Mouse (Mus musculus) right cerebral cortex, postnatal 4 days (tissue): ENCODE results near the gene Zc3h4.
"Not testable (repeated sequence)": the region's sequence is repeated elsewhere in the genome, so short reads cannot be mapped to it uniquely, and the experiment has no call there.

Experiments
- DNase-seq: peaks from one replicate; pipeline ENCODE4 v3.0.0-alpha.2; 2022

Gene Zc3h4

DNA sequence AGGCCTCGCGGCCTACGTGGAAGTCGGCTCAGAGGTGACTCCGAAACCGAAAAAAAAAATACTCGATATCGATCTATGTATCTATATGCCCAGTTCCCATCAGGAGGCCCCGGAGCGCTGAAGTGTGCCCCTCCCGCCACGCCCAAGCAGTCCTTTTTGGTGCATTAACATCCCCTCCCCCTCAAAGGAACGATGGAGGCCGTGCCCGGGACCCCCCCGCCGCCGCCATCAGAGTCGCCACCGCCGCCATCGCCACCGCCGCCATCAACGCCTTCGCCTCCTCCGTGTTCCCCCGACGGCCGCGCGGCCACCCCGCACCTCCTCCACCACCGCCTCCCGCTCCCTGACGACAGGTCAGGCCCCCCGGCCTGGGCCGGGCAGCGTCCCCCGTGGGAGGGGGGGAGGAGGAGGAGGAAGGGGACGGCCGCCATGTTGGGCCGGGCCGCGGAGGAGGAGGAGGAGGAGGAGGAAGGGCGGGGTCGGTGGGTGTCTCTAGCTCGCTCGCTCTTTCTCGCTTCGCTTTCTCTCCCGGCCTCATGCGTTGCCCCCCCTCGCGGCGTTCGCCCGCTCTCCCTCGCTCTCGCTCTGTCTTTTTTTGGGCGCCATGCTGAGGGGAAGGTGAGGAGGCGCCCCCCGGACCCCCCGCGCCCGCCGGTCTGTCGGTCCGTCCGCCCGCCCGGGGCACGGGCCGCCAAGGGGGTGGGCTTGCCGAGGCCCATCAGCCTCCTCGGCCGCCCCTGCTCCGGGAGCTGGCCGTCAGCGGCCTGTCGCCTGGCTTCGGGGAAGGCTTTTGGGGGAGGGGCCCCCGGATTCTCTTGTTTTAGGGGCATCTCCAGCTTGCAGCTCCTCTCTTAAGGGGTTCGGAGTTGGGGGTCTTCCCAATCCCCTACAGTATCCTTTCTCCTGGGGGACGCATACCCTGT lies at the start of gene Zc3h4:
Gene Zc3h4 (plus strand): TSS at position 222 of the 923 bp plus-strand sequence.
- peak; percentile 85 for DNase-seq

- no peak for DNase-seq
These were observed 44.7 kb upstream of the Zc3h4 start for GRCm38 (mm10) chr7:16355854-16356594.

- DNase-seq: no peak
These were observed 43.1 kb upstream of the Zc3h4 start for GRCm38 (mm10) chr7:16357602-16358001.

DNA sequence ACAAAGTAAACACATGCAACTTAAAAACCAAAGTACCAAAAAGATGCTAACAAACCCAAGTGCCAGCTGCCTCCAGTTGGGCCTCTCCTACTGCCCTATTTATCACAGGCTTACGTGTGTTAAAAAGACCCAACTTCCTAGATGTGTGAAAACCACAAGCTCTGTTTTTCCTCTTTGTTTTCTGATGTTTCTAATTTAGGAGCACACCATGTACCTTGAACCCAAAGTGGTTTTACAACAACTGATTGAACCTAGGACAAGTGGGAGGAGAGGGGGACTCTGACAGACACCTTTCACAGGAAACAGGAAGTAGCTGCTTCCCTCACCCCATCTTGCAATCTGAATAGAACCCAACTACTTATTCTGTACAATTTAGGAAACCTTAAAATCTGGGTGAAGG lies 36.4 kb upstream of the Zc3h4 start:
- DNase-seq: no peak

GRCm38 (mm10) chr7:16364901-16365500 lies 35.7 kb upstream of the Zc3h4 start:
- DNase-seq: no peak

DNA sequence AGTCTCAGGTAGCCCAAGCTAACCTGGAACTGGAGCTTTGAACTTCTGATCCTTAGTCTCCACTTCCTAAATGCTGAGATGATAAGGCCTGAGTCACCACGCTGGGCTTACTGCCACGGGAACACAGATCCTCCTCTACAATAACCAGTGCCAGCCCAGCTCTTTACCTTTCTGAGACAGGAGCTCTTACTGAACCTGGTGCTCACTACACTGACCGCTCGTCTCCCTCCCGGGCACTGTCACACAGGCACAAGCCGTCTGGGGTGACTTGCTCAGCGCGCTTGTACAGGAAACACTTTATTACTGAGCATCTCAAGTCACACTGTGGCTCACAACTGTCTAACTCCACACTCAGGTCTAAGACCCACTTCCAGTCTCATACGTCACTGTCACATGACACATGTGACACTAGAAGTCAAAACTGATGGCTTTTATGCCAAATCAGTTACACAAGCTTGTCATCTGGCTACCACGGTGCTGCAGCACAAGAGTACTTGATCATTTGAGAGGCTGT lies 34.5 kb upstream of the Zc3h4 start:
- DNase-seq: no peak

GRCm38 (mm10) chr7:16366669-16367068 lies 34.0 kb upstream of the Zc3h4 start:
- no peak for DNase-seq

DNA sequence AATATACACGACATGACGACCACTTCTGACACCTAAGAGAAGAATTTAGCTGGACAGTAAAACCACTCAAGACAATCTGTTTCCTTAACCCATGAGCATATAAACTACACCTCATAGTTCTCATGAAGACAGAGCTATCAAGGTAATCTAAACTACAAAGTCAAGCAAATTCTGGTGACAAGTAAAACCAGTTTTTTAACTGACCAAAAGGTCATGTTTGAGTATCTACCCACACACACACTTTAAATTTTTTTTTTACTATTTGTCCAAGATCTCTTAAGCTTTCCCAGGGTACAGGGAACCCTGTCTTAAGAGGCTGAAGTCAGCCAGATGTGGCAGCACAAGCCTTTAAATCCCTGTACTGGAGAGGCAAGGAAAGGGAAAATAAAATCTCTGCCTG lies 31.9 kb upstream of the Zc3h4 start:
- DNase-seq: no peak

DNA sequence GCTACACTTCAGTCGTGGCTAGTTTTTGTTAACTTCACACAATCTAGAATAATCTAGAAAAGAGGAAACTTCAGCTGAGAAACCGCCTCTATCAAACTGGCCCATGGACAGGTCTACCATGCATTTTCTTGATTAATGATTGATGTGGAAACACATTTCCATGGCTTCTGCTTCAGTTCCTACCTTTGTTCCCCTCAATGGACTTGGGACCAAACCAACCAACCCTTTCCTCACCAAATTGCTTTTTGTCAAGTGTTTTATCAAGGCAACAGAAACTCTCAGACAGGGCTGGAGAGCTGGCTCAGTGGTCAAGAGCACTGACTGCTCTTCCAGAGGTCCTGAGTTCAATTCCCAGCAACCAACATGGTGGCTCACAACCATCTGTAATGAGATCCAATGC lies 30.1 kb upstream of the Zc3h4 start:
- no peak for DNase-seq

- DNase-seq: no peak
These were observed 27.0 kb upstream of the Zc3h4 start for GRCm38 (mm10) chr7:16373719-16374118.

- DNase-seq: no peak
These were observed 25.7 kb upstream of the Zc3h4 start for GRCm38 (mm10) chr7:16374989-16375388.

GRCm38 (mm10) chr7:16376505-16376904 lies 24.2 kb upstream of the Zc3h4 start:
- DNase-seq: peak; percentile 30

DNA sequence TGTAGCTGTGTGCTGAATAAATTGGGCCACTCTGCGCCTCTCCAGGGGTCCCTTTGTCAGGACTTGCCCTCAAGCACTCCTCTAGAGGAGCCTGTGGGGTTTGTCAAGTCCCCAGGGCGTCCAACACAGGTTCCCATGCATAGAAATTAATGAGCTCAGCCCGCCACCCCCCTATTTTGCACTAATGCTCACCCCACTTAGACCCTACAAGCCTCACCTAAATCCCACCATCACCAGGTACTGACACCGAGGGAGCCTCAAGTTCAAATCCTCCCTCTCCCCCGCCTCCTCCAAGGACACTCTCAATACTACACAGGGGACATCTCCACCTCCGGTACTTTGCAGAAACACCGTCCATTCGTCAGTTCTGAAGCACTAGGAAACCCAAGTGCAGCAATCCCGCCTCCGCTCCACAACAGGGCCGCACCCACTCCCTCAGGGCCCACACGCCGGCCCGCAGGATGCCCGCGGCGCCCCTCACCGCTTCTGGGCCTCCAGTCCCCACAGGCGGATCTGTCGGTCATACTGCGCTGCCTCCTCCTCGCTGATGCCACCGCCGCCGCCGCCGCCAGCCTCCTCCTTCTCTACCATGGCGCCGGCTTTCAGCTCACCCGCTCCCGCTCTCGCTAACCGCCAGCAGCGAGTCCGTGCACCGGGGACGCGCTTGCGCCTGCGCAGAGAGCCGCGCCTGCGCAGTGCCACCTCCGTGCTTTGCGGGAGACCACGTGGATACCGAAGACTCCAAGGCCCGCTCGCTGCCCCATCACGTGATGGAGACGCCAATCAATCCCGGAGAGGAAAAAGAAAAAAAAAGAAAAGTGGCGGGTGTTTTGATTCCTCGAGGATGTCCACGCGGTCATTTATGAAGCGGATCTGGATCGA lies 13.3 kb upstream of the Zc3h4 start, which contains the start of gene Sae1:
Gene Sae1 (minus strand): TSS at position 647 of the 882 bp plus-strand sequence.
- peak; percentile 94 for DNase-seq

GRCm38 (mm10) chr7:16389942-16390341 lies 10.8 kb upstream of the Zc3h4 start:
- DNase-seq: not testable (repeated sequence)

- DNase-seq: no peak
These were observed 7.8 kb upstream of the Zc3h4 start for GRCm38 (mm10) chr7:16392923-16393322.

GRCm38 (mm10) chr7:16395944-16396343 lies 4.8 kb upstream of the Zc3h4 start:
- DNase-seq: no peak

GRCm38 (mm10) chr7:16397465-16397864 lies 3.2 kb upstream of the Zc3h4 start:
- no peak for DNase-seq

GRCm38 (mm10) chr7:16398387-16399050 lies 2.2 kb upstream of the Zc3h4 start:
- DNase-seq: no peak

DNA sequence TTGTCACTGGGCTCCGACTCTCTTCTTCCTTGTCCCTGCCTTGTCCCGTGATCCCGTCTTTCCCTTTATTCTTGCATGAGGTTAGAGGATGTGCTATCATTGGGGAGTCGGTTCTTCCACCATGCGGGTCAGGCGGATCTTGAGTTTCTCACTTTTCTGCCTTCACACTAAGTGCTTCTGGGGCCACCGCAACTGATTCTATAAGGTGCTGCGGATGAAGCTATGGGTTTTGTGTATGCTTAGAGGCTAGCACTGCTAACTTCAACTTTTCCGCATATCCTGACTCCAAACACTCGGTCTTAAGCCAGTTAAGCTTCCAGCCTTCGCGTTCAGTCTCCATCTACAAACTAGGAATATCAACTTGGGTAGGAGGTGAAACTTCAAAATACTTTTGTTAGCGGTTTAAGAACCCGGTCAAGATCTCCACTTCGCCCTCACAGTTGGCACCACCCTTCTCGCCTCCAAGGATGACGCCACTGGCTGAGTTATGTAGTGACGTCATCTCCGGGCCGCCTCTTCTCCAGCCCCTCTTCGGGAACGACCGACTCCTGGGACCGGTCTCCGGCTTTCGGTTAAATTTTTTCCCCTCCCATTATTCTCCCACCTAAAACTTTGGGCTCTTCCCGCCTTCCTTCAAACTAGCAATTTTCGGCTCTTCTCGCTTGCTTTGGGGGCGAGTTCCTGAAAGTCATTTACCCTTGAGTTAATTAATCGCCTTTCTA lies 1.5 kb upstream of the Zc3h4 start:
- DNase-seq: peak; percentile 77

DNA sequence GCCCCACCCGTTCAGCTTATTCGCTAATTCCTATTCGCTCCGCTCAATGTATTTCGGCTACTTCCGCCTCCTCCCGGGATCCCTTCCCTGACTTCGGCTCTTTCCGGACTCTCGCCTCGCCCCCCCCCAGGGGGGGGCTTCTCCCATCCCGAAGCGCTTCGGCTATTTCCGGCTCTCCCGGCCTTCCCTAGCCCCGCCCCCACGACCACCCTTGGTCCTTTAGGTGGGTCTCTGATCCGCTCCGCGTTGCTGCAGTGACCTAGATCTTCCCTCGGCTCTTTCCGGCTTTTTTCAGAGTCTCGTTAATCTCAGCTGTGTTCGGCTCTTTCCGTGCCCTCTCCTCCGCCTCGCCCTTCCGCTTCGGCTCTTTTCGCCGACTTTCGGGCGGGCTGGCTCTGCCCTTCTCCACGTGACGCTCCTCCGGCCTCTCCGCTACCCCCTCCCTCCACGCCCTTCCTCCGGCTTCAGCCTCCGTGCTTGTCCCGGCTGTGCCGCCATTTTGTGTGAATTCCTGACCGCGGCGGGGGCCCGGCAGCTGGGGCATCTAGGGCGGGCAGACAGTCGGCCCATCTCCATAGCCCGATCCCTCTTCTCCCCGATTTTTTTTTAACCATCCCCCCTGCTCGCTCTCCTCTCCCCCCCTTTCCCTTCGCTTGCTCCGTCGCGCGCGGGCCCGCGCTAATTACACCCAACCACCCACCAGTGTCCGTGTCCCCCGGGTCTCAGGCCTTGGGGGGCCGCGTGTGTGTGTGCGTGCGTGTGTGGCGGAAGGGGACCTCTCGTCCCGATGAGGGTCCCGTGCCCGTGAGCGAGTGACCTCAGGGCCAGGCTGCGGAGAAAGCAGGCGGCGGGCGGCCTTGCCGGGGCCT lies 656 bp upstream of the Zc3h4 start:
- DNase-seq: peak; percentile 100
